Mouse (Mus musculus) megakaryocyte, embryonic 14.5 days (primary cell): ENCODE measurements around the gene Stk33.

Experiments
- FLI1 ChIP-seq: IDR thresholded peaks from 2 replicates; pipeline ENCODE4 v1.6.1; 2012; ENCODE audit warnings: low read length, inconsistent platforms, mixed read lengths
- GATA1 ChIP-seq: IDR thresholded peaks from 3 replicates; pipeline ENCODE4 v1.6.1; 2012; ENCODE audit warnings: mixed read lengths, low read length, inconsistent platforms, borderline replicate concordance

DNA sequence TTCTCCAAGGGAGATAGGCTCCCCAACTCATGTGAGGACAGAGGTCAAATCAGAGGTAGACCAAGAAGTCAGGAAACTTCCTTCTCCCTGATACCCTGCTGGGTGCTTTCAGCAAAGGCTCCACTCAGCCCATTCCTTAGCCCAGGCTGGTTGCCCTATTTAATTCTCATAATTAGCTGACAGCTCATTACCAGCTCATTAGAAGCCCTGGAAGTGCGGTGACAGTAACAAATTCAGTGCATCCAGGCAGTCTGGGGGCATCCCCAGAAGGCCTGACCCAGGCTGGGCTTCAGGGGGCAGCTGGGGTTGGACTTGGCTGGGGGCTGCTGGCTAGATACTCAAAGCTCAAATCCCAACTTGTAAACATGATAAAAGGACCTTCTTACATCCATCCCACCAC, 172.7 kb downstream of the Stk33 start:
- TF ChIP-seq GATA1 (no peak), FLI1 (no peak)
